Mouse (Mus musculus) E14TG2a.4 (cell line): ENCODE measurements around the gene Plcb4.
"Not testable (repeated sequence)": the region's sequence is repeated elsewhere in the genome, so short reads cannot be mapped to it uniquely, and the experiment has no call there.

Experiments
- H3K27me3 ChIP-seq: 2 replicates; pipeline ENCODE4 v1.6.1; 2014; ENCODE audit warnings: low read length, control low read depth; ENCODE audit not compliant: insufficient read depth
- H3K36me3 ChIP-seq: 2 replicates; pipeline ENCODE4 v1.6.1; 2014; ENCODE audit warnings: low read length, control low read depth; ENCODE audit not compliant: insufficient read depth
- H3K4me1 ChIP-seq: replicated peaks from 2 replicates; pipeline ENCODE4 v1.6.1; 2014; ENCODE audit warnings: low read depth, low read length, control low read depth
- H3K4me3 ChIP-seq: replicated peaks from 2 replicates; pipeline ENCODE4 v1.5.1; 2014; ENCODE audit warnings: mild to moderate bottlenecking, low read length
- H3K9me3 ChIP-seq: 2 replicates; pipeline ENCODE4 v1.6.1; 2014; ENCODE audit warnings: low read length, control low read depth
- CTCF ChIP-seq: conservative IDR thresholded peaks from 2 replicates; pipeline ENCODE4 v1.5.1; 2014; ENCODE audit warnings: low read length
- NANOG ChIP-seq: IDR thresholded peaks from 2 replicates; pipeline ENCODE4 v1.6.1; 2014; ENCODE audit warnings: borderline replicate concordance, low read length, mixed read lengths
- POU5F1 ChIP-seq: IDR thresholded peaks from 2 replicates; pipeline ENCODE4 v1.6.1; 2014; ENCODE audit warnings: low read length, borderline replicate concordance

The Plcb4 gene

GRCm38 (mm10) chr2:135966871-135967557 lies 308.2 kb downstream of the Plcb4 start:
- peak; percentile 63 for TF ChIP-seq CTCF
- TF ChIP-seq POU5F1, result no peak
- no peak for TF ChIP-seq NANOG
- Histone ChIP-seq H3K36me3 (peaks cover 18% of the 10 kb centered on the region), H3K9me3 (no peaks in the 10 kb centered on the region), H3K27me3 (no peaks in the 10 kb centered on the region), H3K4me1 (no peaks in the 10 kb centered on the region), H3K4me3 (no peak overlapping the region)

DNA sequence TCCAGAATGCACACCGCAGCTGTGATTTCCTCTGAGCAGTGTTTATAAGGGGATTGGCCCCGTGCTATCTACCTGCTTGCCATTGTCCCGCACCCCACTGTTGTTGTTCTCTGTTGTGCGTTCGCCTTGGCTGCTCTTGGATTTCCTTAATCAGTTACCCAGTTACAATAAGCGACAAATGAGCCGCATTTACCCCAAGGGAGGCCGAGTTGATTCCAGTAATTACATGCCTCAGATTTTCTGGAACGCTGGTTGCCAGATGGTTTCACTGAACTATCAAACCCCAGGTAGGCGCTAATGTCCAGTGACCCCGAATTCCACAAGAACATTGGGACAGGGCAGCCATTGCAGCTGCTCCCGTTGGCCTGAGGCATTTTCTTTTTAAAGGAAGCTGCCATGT lies 309.3 kb downstream of the Plcb4 start:
- no peak overlapping the region for H3K4me3 ChIP-seq
- no peaks in the 10 kb centered on the region for H3K4me1 ChIP-seq
- H3K27me3 ChIP-seq, result no peaks in the 10 kb centered on the region
- TF ChIP-seq POU5F1 (no peak), NANOG (no peak), CTCF (no peak)
- H3K36me3 ChIP-seq, result peaks cover 25% of the 10 kb centered on the region
- no peaks in the 10 kb centered on the region for H3K9me3 ChIP-seq

DNA sequence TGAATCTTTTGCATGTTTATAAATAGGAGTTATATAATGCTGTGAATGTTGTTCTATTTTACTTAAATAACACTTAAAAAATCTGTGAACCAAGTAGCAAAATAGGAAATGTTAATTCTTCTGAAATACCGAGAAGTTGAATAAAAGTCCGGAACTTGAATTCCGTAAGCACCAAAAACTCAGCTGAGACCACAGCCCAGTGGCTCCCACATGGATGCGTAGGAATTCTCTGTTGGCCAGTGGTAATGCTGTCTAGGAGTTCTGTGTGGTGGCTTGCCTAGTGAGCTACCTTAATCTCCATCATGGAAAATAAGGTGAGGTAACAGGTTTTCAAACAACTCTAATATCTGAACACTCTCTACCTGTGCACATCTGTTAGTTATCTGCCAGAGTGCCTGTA lies 312.1 kb downstream of the Plcb4 start:
- peaks cover 35% of the 10 kb centered on the region for H3K36me3 ChIP-seq
- no peaks in the 10 kb centered on the region for H3K9me3 ChIP-seq
- no peak overlapping the region for H3K4me3 ChIP-seq
- TF ChIP-seq NANOG (no peak), CTCF (no peak), POU5F1 (no peak)
- H3K4me1 ChIP-seq, result no peaks in the 10 kb centered on the region
- no peaks in the 10 kb centered on the region for H3K27me3 ChIP-seq

DNA sequence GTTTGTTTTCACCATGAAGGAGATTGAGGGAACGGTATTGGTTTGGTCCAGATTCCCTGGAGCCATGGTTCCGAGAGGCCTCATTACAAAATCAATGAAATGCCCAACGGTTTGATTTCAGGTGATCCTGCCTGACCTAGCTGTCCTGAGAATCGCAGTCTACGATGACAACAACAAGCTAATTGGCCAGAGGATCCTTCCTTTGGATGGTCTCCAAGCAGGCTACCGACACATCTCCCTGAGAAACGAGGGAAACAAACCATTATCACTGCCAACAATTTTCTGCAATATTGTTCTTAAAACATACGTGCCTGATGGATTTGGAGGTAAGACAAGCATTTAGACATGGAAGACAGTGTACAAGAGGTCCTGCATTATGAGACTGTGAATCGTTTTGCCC lies 317.2 kb downstream of the Plcb4 start:
- no peak for TF ChIP-seq POU5F1
- TF ChIP-seq CTCF, result no peak
- TF ChIP-seq NANOG, result no peak
- no peaks in the 10 kb centered on the region for H3K4me1 ChIP-seq
- no peak overlapping the region for H3K4me3 ChIP-seq
- peaks cover 41% of the 10 kb centered on the region for H3K36me3 ChIP-seq
- no peaks in the 10 kb centered on the region for H3K27me3 ChIP-seq
- H3K9me3 ChIP-seq, result no peaks in the 10 kb centered on the region

DNA sequence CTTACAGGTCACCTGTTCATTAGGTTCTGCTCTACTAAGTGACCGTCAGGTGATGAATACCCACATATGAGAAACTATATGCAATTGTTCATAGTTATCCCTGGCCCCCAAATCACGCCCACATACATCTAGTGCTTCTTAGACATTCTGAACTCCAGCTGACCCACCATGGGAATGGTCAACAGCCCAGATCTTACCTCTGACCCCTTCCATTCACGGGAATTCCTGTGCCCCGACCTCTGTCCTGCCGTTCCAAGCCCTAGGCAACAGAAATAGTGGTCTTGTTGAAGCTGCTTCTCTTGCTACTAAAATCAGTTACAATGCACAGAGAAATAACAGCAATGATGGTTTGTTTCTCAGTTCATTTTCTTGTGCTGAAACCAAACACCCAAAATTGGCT lies 320.0 kb downstream of the Plcb4 start:
- Histone ChIP-seq H3K9me3 (no peaks in the 10 kb centered on the region), H3K4me1 (no peaks in the 10 kb centered on the region), H3K36me3 (peaks cover 23% of the 10 kb centered on the region), H3K27me3 (no peaks in the 10 kb centered on the region), H3K4me3 (no peak overlapping the region)
- TF ChIP-seq NANOG, result no peak
- TF ChIP-seq CTCF, result no peak
- no peak for TF ChIP-seq POU5F1

- peaks cover 35% of the 10 kb centered on the region for H3K36me3 ChIP-seq
Measured at GRCm38 (mm10) chr2:135980428-135980827, 321.6 kb downstream of the Plcb4 start.

GRCm38 (mm10) chr2:135983972-135984371 lies 325.2 kb downstream of the Plcb4 start:
- TF ChIP-seq POU5F1 (no peak), NANOG (no peak), CTCF (no peak)
- Histone ChIP-seq H3K36me3 (peaks cover 17% of the 10 kb centered on the region), H3K27me3 (no peaks in the 10 kb centered on the region), H3K9me3 (no peaks in the 10 kb centered on the region), H3K4me1 (no peaks in the 10 kb centered on the region), H3K4me3 (no peak overlapping the region)

More at GRCm38 (mm10) chr2:135980428-135980827, 321.6 kb downstream of the Plcb4 start:
- TF ChIP-seq NANOG, result no peak
- no peak for TF ChIP-seq CTCF
- no peak for TF ChIP-seq POU5F1
- H3K4me1 ChIP-seq, result no peaks in the 10 kb centered on the region
- no peaks in the 10 kb centered on the region for H3K9me3 ChIP-seq
- no peak overlapping the region for H3K4me3 ChIP-seq
- no peaks in the 10 kb centered on the region for H3K27me3 ChIP-seq

GRCm38 (mm10) chr2:135985536-135986265 lies 326.9 kb downstream of the Plcb4 start:
- Histone ChIP-seq H3K9me3 (no peaks in the 10 kb centered on the region), H3K27me3 (no peaks in the 10 kb centered on the region), H3K36me3 (peaks cover 17% of the 10 kb centered on the region), H3K4me3 (no peak overlapping the region), H3K4me1 (no peaks in the 10 kb centered on the region)
- TF ChIP-seq CTCF (peak; percentile 51), NANOG (no peak)

DNA sequence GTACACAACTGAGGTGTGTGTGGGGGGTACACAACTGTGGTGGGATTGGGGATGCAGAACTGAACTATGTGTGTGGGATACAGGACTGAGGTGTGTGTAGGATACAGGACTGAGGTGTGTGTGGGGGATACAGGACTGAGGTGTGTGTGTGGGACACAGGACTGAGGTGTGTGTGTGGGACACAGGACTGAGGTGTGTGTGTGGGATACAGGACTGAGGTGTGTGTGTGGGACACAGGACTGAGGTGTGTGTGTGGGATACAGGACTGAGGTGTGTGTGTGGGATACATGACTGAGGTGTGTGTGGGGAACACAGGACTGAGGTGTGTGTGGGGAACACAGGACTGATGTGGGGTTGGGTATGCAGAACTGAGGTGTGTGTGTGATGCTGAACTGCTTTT lies 329.7 kb downstream of the Plcb4 start:
- peaks cover 18% of the 10 kb centered on the region for H3K36me3 ChIP-seq
- H3K9me3 ChIP-seq, H3K27me3 ChIP-seq, H3K4me3 ChIP-seq, H3K4me1 ChIP-seq: not testable (repeated sequence)

DNA sequence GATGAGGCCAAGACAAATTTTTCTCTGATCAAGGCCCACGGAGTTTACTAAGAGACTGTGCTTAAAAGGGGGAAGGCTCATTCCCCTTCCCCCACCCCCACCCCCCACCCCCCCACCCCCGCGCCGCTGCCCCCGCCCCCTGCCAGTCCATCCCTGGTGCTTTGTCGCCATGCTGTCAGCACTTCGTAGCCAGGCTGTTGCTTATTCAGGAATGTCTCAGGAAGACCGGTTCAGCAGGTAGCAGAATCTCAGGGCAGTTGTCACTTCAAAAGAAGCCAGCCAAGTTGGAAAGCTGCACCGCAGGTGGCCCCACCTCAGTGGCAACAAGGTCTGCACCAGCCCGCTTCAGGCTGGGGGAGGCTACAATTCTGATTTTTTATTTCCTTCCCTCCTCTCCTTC lies 331.9 kb downstream of the Plcb4 start:
- not testable (repeated sequence) for H3K27me3 ChIP-seq, H3K4me1 ChIP-seq, H3K9me3 ChIP-seq, H3K4me3 ChIP-seq
- peaks cover 11% of the 10 kb centered on the region for H3K36me3 ChIP-seq
